Mouse (Mus musculus): ENCODE results near the gene Gm3629. TPM values are rescaled to one million over a fixed set of nuclear protein-coding genes. Genes with fewer than 3 reads are reported as not detected.
"Not testable (repeated sequence)": the region's sequence is repeated elsewhere in the genome, so short reads cannot be mapped to it uniquely, and the experiment has no call there.

Gm3629 gene
- total RNA-seq (2014; fragmentation: Nextera tagmentation) (not detected in 2 replicates), total RNA-seq (2017) (not detected in 2 replicates)

DNA sequence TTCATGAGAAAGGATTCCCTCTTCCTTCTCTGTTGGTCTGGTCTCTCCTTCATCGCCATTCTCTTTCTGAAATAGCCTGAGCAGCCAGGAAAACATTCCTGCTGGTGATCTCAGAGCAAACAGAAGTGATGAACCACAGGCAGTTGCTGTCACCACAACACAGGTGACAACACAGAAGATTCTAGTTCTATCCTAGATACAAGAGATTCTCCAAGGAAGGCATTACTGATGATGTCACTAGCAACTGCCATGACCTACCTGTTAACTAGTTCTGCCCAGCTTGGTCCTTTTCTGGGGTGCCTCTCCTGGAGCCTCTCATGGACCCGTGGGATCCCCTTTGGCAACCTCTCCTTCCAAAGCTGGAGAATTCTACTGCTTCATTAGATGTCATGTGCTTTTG lies at the start of gene Gm3629:
Gm3629 (minus strand) TSS at position 101 of the 400 bp plus-strand sequence.
- ATAC-seq (replicated peaks; ENCODE audit: poor library complexity, severe bottlenecking): not testable (repeated sequence)

DNA sequence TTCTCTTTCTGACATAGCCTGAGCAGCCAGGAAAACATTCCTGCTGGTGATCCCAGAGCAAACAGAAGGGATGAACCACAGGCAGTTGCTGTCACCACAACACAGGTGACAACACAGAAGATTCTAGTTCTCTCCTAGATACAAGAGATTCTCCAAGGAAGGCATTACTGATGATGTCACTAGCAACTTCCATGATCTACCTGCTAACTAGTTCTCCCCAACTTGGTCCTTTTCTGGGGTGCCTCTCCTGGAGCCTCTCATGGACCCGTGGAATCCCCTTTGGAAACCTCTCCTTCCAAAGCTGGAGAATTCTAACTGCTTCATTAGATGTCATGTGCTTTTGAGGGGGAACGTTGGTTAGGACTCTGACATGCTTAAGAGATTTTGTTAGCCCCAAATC lies 31.9 kb upstream of the Gm3629 start, which contains the start of gene Gm3460:
Gm3460 (minus strand) TSS at position 101 of the 400 bp plus-strand sequence.
- ATAC-seq (replicated peaks; ENCODE audit: poor library complexity, severe bottlenecking): not testable (repeated sequence)

DNA sequence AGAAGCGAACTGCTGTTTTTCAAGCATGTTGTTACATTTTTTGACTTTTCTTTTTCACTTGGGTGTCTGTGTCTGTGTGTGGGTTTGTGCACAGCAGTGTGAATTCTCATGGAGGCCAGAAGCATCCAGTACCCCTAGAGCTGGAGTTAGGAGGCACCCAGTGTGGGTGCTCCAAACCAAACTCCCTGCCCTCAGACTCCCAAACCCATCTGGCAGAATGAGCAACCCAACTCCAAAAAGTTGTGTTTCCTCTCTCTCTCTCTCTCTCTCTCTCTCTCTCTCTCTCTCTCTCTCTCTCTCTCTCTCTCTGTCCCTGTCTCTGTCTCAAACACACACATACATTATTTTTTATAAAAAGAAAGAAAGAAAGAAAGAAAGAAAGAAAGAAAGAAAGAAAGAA lies 16.0 kb upstream of the Gm3629 start:
- ATAC-seq (replicated peaks; ENCODE audit: poor library complexity, severe bottlenecking): not testable (repeated sequence)

DNA sequence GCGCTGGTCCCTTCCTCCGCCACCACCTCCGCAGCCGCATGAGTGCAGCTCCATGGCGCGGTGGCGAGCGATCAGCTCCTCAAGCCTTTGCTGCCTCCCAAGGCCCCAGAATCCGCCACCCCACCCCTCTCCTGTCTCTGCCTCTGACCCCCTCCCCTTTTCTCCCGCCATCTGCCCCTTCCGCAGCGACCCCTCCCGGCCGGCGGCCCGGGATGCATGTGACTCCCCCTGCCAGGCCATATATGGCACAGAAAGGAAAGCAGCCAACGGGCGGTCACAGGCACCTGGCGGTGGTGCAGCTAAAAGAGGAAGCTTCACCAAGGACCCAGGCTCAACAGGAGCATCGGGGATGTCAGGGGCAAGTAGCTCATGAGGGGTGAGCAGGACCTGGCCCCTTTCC lies 14.6 kb upstream of the Gm3629 start:
- not testable (repeated sequence) for ATAC-seq (replicated peaks; ENCODE audit: poor library complexity, severe bottlenecking)

DNA sequence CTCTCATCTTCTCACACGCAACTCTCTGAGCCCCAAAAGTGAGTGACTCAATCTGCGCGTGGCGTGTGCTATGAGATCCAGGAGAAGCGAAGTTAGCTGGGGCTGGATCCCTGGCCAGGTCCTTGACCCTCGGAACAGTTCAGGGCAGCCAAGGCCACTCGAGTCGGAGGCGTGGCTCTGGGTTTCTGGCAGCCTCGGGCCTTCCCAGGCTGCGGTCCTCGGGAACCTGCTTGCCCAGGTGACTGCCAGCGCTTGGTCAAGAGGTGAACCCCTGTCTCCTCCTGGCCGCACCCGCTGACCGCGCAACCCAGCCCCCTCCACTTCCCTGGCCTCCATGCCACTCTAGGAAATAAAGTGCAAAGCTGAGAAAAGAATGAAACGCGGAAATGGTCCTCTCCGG lies 14.1 kb upstream of the Gm3629 start:
- ATAC-seq (replicated peaks; ENCODE audit: poor library complexity, severe bottlenecking): not testable (repeated sequence)

DNA sequence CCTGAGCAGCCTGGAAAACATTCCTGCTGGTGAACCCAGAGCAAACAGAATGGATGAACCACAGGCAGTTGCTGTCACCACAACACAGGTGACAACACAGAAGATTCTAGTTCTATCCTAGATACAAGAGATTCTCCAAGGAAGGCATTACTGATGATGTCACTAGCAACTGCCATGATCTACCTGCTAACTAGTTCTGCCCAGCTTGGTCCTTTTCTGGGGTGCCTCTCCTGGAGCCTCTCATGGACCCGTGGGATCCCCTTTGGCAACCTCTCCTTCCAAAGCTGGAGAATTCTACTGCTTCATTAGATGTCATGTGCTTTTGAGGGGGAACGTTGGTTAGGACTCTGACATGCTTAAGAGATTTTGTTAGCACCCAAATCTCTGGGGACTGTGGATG lies 53.2 kb downstream of the Gm3629 start, which contains the start of gene Gm8356:
Gm8356 (minus strand) TSS at position 101 of the 400 bp plus-strand sequence.
- ATAC-seq (replicated peaks; ENCODE audit: poor library complexity, severe bottlenecking): not testable (repeated sequence)

Other genes starting within 250 kb of the Gm3629 start
- gene Gm3618, start 246.9 kb downstream of the Gm3629 start, total RNA-seq (2014; fragmentation: Nextera tagmentation): not detected in 2 replicates
- not detected in 2 replicates for gene Gm3618, start 246.9 kb downstream of the Gm3629 start, total RNA-seq (2017)
- gene Gm16440, start 200.3 kb downstream of the Gm3629 start, total RNA-seq (2014; fragmentation: Nextera tagmentation): not detected in 2 replicates
- not detected in 2 replicates for gene Gm16440, start 200.3 kb downstream of the Gm3629 start, total RNA-seq (2017)
- not detected in 2 replicates for gene Gm3591, start 178.1 kb downstream of the Gm3629 start, total RNA-seq (2014; fragmentation: Nextera tagmentation)
- gene Gm3591, start 178.1 kb downstream of the Gm3629 start, total RNA-seq (2017): 0.13 TPM in 1 of 2 replicates, not detected in the other
- gene Gm3594, start 146.0 kb downstream of the Gm3629 start, total RNA-seq (2014; fragmentation: Nextera tagmentation): not detected in 2 replicates
- gene Gm3594, start 146.0 kb downstream of the Gm3629 start, total RNA-seq (2017): not detected in 2 replicates
- gene Gm8356, start 53.3 kb downstream of the Gm3629 start, total RNA-seq (2014; fragmentation: Nextera tagmentation): not detected in 2 replicates
- not detected in 2 replicates for gene Gm8356, start 53.3 kb downstream of the Gm3629 start, total RNA-seq (2017)
- gene Gm3460, start 31.8 kb upstream of the Gm3629 start, total RNA-seq (2014; fragmentation: Nextera tagmentation): not detected in 2 replicates
- not detected in 2 replicates for gene Gm3460, start 31.8 kb upstream of the Gm3629 start, total RNA-seq (2017)
- gene Gm10251, start 93.6 kb upstream of the Gm3629 start, total RNA-seq (2014; fragmentation: Nextera tagmentation): not detected in 2 replicates
- gene Gm10251, start 93.6 kb upstream of the Gm3629 start, total RNA-seq (2017): not detected in 2 replicates
- not detected in 2 replicates for gene Gm8050, start 129.6 kb upstream of the Gm3629 start, total RNA-seq (2014; fragmentation: Nextera tagmentation)
- gene Gm8050, start 129.6 kb upstream of the Gm3629 start, total RNA-seq (2017): not detected in 2 replicates
- gene Gm3636, start 151.7 kb upstream of the Gm3629 start, total RNA-seq (2014; fragmentation: Nextera tagmentation): not detected in 2 replicates
- gene Gm3636, start 151.7 kb upstream of the Gm3629 start, total RNA-seq (2017): not detected in 2 replicates
- not detected in 2 replicates for gene Gm8362, start 183.8 kb upstream of the Gm3629 start, total RNA-seq (2014; fragmentation: Nextera tagmentation)
- gene Gm8362, start 183.8 kb upstream of the Gm3629 start, total RNA-seq (2017): not detected in 2 replicates
- gene Gm3642, start 249.7 kb upstream of the Gm3629 start, total RNA-seq (2014; fragmentation: Nextera tagmentation): not detected in 2 replicates
- not detected in 2 replicates for gene Gm3642, start 249.7 kb upstream of the Gm3629 start, total RNA-seq (2017)

All from granulocyte monocyte progenitor cell, adult 5-6 weeks (primary cell).